Mouse (Mus musculus): ENCODE results near the gene Gm42878.

DNA sequence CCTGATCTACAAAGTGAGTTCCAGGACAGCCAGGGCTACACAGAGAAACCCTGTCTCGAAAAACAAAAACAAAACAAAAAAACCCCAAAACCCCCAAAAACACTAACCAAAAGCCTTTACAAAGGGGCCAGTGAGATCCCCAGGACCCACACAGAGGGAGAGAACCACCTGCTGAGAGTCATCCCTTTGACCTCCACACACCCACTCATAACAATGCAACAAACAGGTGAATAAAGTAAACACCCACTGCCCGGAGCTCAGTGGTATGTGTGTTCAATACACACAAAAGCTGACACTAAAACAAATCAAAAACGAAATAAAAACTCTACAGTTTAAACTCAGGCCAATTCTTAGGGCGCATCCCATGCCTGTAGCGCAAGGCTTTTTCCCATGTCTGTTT lies 5.2 kb downstream of the Gm42878 start:
- TF ChIP-seq POLR2A (IDR thresholded peaks at IDR 0.05; ENCODE audit: borderline replicate concordance, insufficient read depth, low read length) = no peak
- no peak for TF ChIP-seq CTCF (IDR thresholded peaks at IDR 0.05; ENCODE audit: borderline replicate concordance, insufficient read depth, low read depth, low read length)
